ENCODE assay signal across 12 mouse cellular contexts in genomic region chr4:130553121-130553448, GRCm38 (mm10). TPM values are rescaled to one million over a fixed set of nuclear protein-coding genes. Genes with fewer than 3 reads are reported as not detected.
DNase-seq lines count a peak whose midpoint lies in the region; ATAC-seq lines count a peak whose summit lies in the region.
"Had no signal": no experiment of that assay in that cellular context is flagged by ENCODE, and none has a peak within 500 bp of the region (broad histone marks: within the 10 kb centered on the region; RNA-seq: fewer than 3 reads in every experiment).

No protein-coding gene starts in this region.

- H3K27me3 ChIP-seq in embryonic facial prominence, embryonic 12.5 days, result no peaks in the 10 kb centered on the region
- no peaks in the 10 kb centered on the region for H3K27me3 ChIP-seq in embryonic facial prominence, embryonic 10.5 days (replicated peaks; ENCODE audit: low read depth, poor library complexity, severe bottlenecking)
- no peaks in the 10 kb centered on the region for H3K27me3 ChIP-seq in neural tube, embryonic 15.5 days (replicated peaks)
- no peaks in the 10 kb centered on the region for H3K27me3 ChIP-seq in limb, embryonic 10.5 days (ENCODE audit: low read depth, poor library complexity, severe bottlenecking)
- H3K27me3 ChIP-seq in neural tube, embryonic 14.5 days (ENCODE audit: control insufficient read depth, insufficient read depth, low read length), result no peaks in the 10 kb centered on the region
- H3K27me3 ChIP-seq: embryonic facial prominence, embryonic 15.5 days; limb, embryonic 15.5 days had no signal

- 39% methylated on average over 6 of the region's 6 CpGs for WGBS in embryonic facial prominence, embryonic 12.5 days
- 60% methylated on average over 6 of the region's 6 CpGs for WGBS in embryonic facial prominence, embryonic 10.5 days
- WGBS in neural tube, embryonic 15.5 days, result 11% methylated on average over 6 of the region's 6 CpGs
- 31% methylated on average over 6 of the region's 6 CpGs for WGBS in limb, embryonic 10.5 days
- 10% methylated on average over 6 of the region's 6 CpGs for whole genome bisulfite sequencing in neural tube, embryonic 14.5 days

- no peaks in the 10 kb centered on the region for H3K36me3 ChIP-seq in embryonic facial prominence, embryonic 12.5 days
- peaks cover 45% of the 10 kb centered on the region for H3K36me3 ChIP-seq in embryonic facial prominence, embryonic 10.5 days (replicated peaks)
- no peaks in the 10 kb centered on the region for H3K36me3 ChIP-seq in neural tube, embryonic 15.5 days
- peaks cover 18% of the 10 kb centered on the region for H3K36me3 ChIP-seq in limb, embryonic 10.5 days
- H3K36me3 ChIP-seq in neural tube, embryonic 14.5 days (ENCODE audit: control insufficient read depth, insufficient read depth, low read length), result no peaks in the 10 kb centered on the region
- H3K36me3 ChIP-seq: embryonic facial prominence, embryonic 15.5 days; limb, embryonic 15.5 days had no signal

- no peak overlapping the region for H3K4me2 ChIP-seq in embryonic facial prominence, embryonic 12.5 days (replicated peaks)
- H3K4me2 ChIP-seq in neural tube, embryonic 15.5 days, result no peak overlapping the region
- H3K4me2 ChIP-seq in neural tube, embryonic 14.5 days (ENCODE audit: low read depth, low read length), result no peak overlapping the region
- H3K4me2 ChIP-seq: embryonic facial prominence, embryonic 15.5 days; limb, embryonic 15.5 days had no signal

- H3K9me3 ChIP-seq in embryonic facial prominence, embryonic 12.5 days, result no peaks in the 10 kb centered on the region
- no peaks in the 10 kb centered on the region for H3K9me3 ChIP-seq in embryonic facial prominence, embryonic 10.5 days
- no peaks in the 10 kb centered on the region for H3K9me3 ChIP-seq in neural tube, embryonic 15.5 days (replicated peaks)
- no peaks in the 10 kb centered on the region for H3K9me3 ChIP-seq in limb, embryonic 10.5 days (replicated peaks)
- no peaks in the 10 kb centered on the region for H3K9me3 ChIP-seq in neural tube, embryonic 14.5 days (ENCODE audit: control insufficient read depth, low read length)
- H3K9me3 ChIP-seq: embryonic facial prominence, embryonic 15.5 days; limb, embryonic 15.5 days had no signal

- no peak overlapping the region for H3K4me3 ChIP-seq in embryonic facial prominence, embryonic 12.5 days
- no peak overlapping the region for H3K4me3 ChIP-seq in embryonic facial prominence, embryonic 10.5 days
- no peak overlapping the region for H3K4me3 ChIP-seq in neural tube, embryonic 15.5 days (replicated peaks)
- H3K4me3 ChIP-seq in limb, embryonic 10.5 days, result no peak overlapping the region
- no peak overlapping the region for H3K4me3 ChIP-seq in neural tube, embryonic 14.5 days (ENCODE audit: low read depth, low read length)
- H3K4me3 ChIP-seq: embryonic facial prominence, embryonic 15.5 days; limb, embryonic 15.5 days had no signal

- peak overlapping the region; percentile 30; the same call in 1 of the 2 replicates for H3K27ac ChIP-seq in embryonic facial prominence, embryonic 12.5 days
- no peak overlapping the region; the same call in 1 of the 2 replicates for H3K27ac ChIP-seq in embryonic facial prominence, embryonic 10.5 days (replicated peaks)
- no peak overlapping the region for H3K27ac ChIP-seq in neural tube, embryonic 15.5 days (replicated peaks)
- peak overlapping the region; percentile 30; the same call in 1 of the 2 replicates for H3K27ac ChIP-seq in limb, embryonic 10.5 days
- peak overlapping the region; percentile 45; the same call in 1 of the 2 replicates for H3K27ac ChIP-seq in neural tube, embryonic 14.5 days (ENCODE audit: low read depth, low read length)
- H3K27ac ChIP-seq: embryonic facial prominence, embryonic 15.5 days; limb, embryonic 15.5 days had no signal

- DNase-seq in embryonic facial prominence, embryonic 10.5 days (ENCODE audit: low spot score), result no peak
- DNase-seq in neural tube, embryonic 10.5 days (ENCODE audit: extremely low spot score, low spot score), result peak; percentile 41
- DNase-seq in limb, embryonic 10.5 days (ENCODE audit: low spot score), result no peak
- DNase-seq in adrenal gland, postnatal 25 days, result no peak
- no peak for DNase-seq in urinary bladder, postnatal 4 days (ENCODE audit: low spot score in 2 of 2)
- DNase-seq: thymus, postnatal 25 days had no signal

- ATAC-seq in embryonic facial prominence, embryonic 12.5 days (ENCODE audit: insufficient number of reproducible peaks, insufficient read depth, low FRiP score, low TSS enrichment), result no peak
- no peak for ATAC-seq in neural tube, embryonic 15.5 days (ENCODE audit: low FRiP score)
- ATAC-seq in neural tube, embryonic 14.5 days (ENCODE audit: low read depth), result no peak

- H3K4me1 ChIP-seq in embryonic facial prominence, embryonic 12.5 days, result peaks cover 23% of the 10 kb centered on the region
- H3K4me1 ChIP-seq in embryonic facial prominence, embryonic 10.5 days, result peaks cover 60% of the 10 kb centered on the region
- H3K4me1 ChIP-seq in neural tube, embryonic 15.5 days, result peaks cover 58% of the 10 kb centered on the region
- H3K4me1 ChIP-seq in limb, embryonic 10.5 days, result peaks cover 52% of the 10 kb centered on the region
- peaks cover 31% of the 10 kb centered on the region for H3K4me1 ChIP-seq in neural tube, embryonic 14.5 days (ENCODE audit: control insufficient read depth, insufficient read depth, low read length)

- no peak overlapping the region for H3K9ac ChIP-seq in embryonic facial prominence, embryonic 12.5 days
- no peak overlapping the region for H3K9ac ChIP-seq in neural tube, embryonic 15.5 days (replicated peaks)
- H3K9ac ChIP-seq in neural tube, embryonic 14.5 days (replicated peaks; ENCODE audit: low read depth, low read length), result no peak overlapping the region
- H3K9ac ChIP-seq: embryonic facial prominence, embryonic 15.5 days; limb, embryonic 15.5 days had no signal

RNA-seq across cellular contexts. Expression of gene Nkain1, which starts 20.9 kb away (rescaled TPM):
- 4.4 and 5.8 TPM in 2 replicates for polyA plus RNA-seq in embryonic facial prominence, embryonic 12.5 days (2016; fragmentation: Nextera tagmentation; extraction: Ambion mirVana)
- 4.5 and 6.2 TPM in 2 replicates for polyA plus RNA-seq in embryonic facial prominence, embryonic 10.5 days (2016; fragmentation: Nextera tagmentation; extraction: Ambion mirVana)
- polyA plus RNA-seq in neural tube, embryonic 15.5 days (2015; fragmentation: Nextera tagmentation; extraction: Ambion mirVana), result 7.9 and 11.0 TPM in 2 replicates
- 4.4 and 4.8 TPM in 2 replicates for polyA plus RNA-seq in limb, embryonic 10.5 days (2016; fragmentation: Nextera tagmentation; extraction: Ambion mirVana)
- 17.4 and 19.9 TPM in 2 replicates for polyA plus RNA-seq in neural tube, embryonic 14.5 days (2014; fragmentation: Nextera tagmentation; extraction: Ambion mirVana)
- total RNA-seq in adrenal gland, postnatal 25 days (2021), result 5.6 and 7.2 TPM in 2 replicates
- total RNA-seq: granulocyte monocyte progenitor cell, adult 5-6 weeks had no signal

Comparison
In these comparisons a context has a peak if more than half of its experiments do, and no peak if none do; other contexts are left out.
1. H3K27ac ChIP-seq: peak in embryonic facial prominence, embryonic 12.5 days (single experiment), limb, embryonic 10.5 days (single experiment) and neural tube, embryonic 14.5 days (single experiment); none in embryonic facial prominence, embryonic 10.5 days (single experiment) and neural tube, embryonic 15.5 days (single experiment).